Mouse (Mus musculus) ovary, adult 10 weeks (tissue): ENCODE data around the gene Cenpq. TPM values are rescaled to one million over a fixed set of nuclear protein-coding genes. Genes with fewer than 3 reads are reported as not detected.

ENCODE experiments used
- polyA plus RNA-seq: library from polyadenylated mRNA; stranded (reverse); fragments of 350-450 nt; fragmentation: Illumina TruSeq; extraction: RNeasy Lipid Tissue Mini Kit (QIAGEN cat#74804); gene quantifications from one replicate; pipeline ENCODE4 v1.2.3, GENCODE M21; 2014

Gene Cenpq
- polyA plus RNA-seq: 86.9 TPM

GRCm38 (mm10) chr17:40934420-40935231 is at the start of gene Cenpq, which contains the start of gene Mut:
Gene Cenpq, minus strand, starts transcription at chr17:40935047.
Gene Mut, plus strand, starts transcription at chr17:40934685.

DNA sequence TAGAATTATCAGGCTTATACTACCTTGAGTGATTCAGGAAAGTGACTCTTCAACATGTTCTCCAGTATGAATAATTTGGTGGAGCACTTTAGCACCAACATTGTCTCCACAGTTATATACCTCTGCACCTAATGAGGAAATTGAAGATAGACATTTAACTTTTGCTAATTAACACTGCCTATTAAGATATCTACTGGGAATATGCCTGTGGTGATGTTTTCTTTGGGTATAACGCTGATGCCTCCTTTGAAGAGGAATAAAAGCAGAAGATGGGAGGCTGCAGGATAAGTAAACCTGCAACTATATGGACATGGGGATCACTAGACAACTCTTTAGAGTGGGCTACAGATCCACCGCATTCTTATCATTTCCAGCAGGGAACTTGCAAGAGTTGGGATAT is 20.6 kb downstream of the Cenpq start, which contains the start of gene Glyatl3:
TSS of gene Glyatl3 (minus strand) at position 101 of the 400 bp plus-strand sequence.

DNA sequence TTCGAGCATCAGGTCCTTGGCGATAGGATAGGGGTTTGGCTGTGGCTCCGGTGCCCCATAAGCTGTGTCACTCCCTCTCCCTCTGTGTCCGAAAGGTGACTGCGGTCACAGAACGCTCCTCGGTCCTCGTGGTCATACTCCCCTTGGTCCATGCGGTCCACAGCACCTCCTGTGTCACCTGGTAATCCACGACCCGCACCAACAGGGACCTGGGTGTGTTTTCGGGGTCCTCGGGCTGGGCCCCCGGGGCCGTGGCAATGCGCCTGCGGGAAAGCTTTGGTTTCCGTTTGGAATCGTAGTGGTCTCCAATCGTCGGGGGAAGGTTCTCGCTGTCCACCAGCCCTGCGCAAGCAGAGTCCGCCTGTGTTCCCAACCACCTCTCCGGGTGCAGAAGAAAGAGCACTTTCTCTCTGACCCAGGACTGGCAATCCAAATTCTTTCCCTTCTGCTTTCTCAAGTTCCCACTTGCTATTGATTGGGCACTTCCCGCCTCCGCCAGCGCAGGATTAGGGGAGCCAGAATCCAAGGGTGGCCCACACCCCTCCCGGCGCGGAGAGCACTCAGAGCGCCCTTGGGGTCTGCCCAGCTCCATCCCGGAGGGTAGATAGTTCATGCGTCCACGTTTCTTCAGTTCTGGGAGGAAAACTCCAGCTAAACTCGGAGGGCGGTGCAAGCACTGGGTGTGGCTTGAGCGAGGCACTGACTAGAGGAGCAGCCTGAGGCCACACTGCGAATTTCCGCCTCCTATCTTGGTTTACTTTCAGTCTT is 54.7 kb downstream of the Cenpq start, which contains the start of gene 9130008F23Rik:
TSS of gene 9130008F23Rik (minus strand) at position 636 of the 768 bp plus-strand sequence.

Other genes starting within 250 kb of the Cenpq start
- not detected for gene Esp1, start 207.9 kb downstream of the Cenpq start, polyA plus RNA-seq
- gene Crisp2, start 128.0 kb downstream of the Cenpq start, polyA plus RNA-seq: 0.80 TPM
- not detected for gene Rhag, start 123.9 kb downstream of the Cenpq start, polyA plus RNA-seq
- gene 9130008F23Rik, start 54.5 kb downstream of the Cenpq start, polyA plus RNA-seq: 2.6 TPM
- gene Glyatl3, start 20.7 kb downstream of the Cenpq start, polyA plus RNA-seq: not detected
- gene Mut, start 362 bp downstream of the Cenpq start, polyA plus RNA-seq: 93.1 TPM